Mouse (Mus musculus) cerebellum, adult 9-11 months (tissue): ENCODE measurements at regions not wholly inside any gene's neighbourhood (a gene's known extent, or its start where the extent isn't known, plus 50 kb on each side); places are given as distances from the start of the nearest gene placed in this dataset.

Source experiments
- DNase-seq: peaks from one replicate; pipeline ENCODE4 v3.0.0; 2022

- DNase-seq, result peak; percentile 85
These were observed 64.2 kb upstream of the Vmn2r2 start for GRCm38 (mm10) chr3:64205954-64206353.

- DNase-seq, result no peak
These were observed 61.1 kb upstream of the Vmn2r2 start for GRCm38 (mm10) chr3:64202836-64203235.

- DNase-seq, result no peak
These were observed 50.6 kb upstream of the Vmn2r2 start for GRCm38 (mm10) chr3:64192352-64192751.
